Mouse (Mus musculus) intestine, embryonic 16.5 days (tissue): ENCODE measurements around the gene Ccdc57. TPM values are rescaled to one million over a fixed set of nuclear protein-coding genes. Genes with fewer than 3 reads are reported as not detected.

Experiments
- ATAC-seq: fragments of 200-750 bp; cut with Nextera tagmentation; 2 replicates; pipeline ENCODE4 v1.8.0; 2017; ENCODE audit warnings: moderate TSS enrichment, moderate library complexity
- H3K27ac ChIP-seq: fragments of 300-500 bp; sonication (generic); 2 replicates; pipeline ENCODE4 v1.5.1; 2014; ENCODE audit warnings: mild to moderate bottlenecking, low read length
- H3K27me3 ChIP-seq: fragments of 300-500 bp; sonication (generic); replicated peaks from 2 replicates; pipeline ENCODE4 v1.6.1; 2014; ENCODE audit warnings: low read length, control low read depth, mixed read lengths; ENCODE audit not compliant: control insufficient read depth, insufficient read depth
- H3K36me3 ChIP-seq: fragments of 300-500 bp; sonication (generic); 2 replicates; pipeline ENCODE4 v1.6.1; 2014; ENCODE audit warnings: low read length, control low read depth; ENCODE audit not compliant: control insufficient read depth, insufficient read depth
- H3K4me1 ChIP-seq: fragments of 300-500 bp; sonication (generic); 2 replicates; pipeline ENCODE4 v1.6.1; 2014; ENCODE audit warnings: low read length, control low read depth, mixed read lengths; ENCODE audit not compliant: control insufficient read depth, insufficient read depth
- H3K4me2 ChIP-seq: fragments of 300-500 bp; sonication (generic); 2 replicates; pipeline ENCODE4 v1.6.1; 2014; ENCODE audit warnings: low read depth, low read length, control low read depth
- H3K4me3 ChIP-seq: fragments of 300-500 bp; sonication (generic); 2 replicates; pipeline ENCODE4 v1.5.1; 2014; ENCODE audit warnings: mild to moderate bottlenecking, low read length
- H3K9ac ChIP-seq: fragments of 300-500 bp; sonication (generic); 2 replicates; pipeline ENCODE4 v1.6.1; 2014; ENCODE audit warnings: low read depth, low read length
- H3K9me3 ChIP-seq: fragments of 300-500 bp; sonication (generic); 2 replicates; pipeline ENCODE4 v1.6.1; 2016; ENCODE audit warnings: low read length, control low read depth; ENCODE audit not compliant: control insufficient read depth
- WGBS: fragments of 180-500 bp; shearing (Covaris S2); extraction: QIAGEN DNeasy Blood & Tissue Kit; methylation state at CpG from one replicate; pipeline ENCODE4 v1.1.7; 2014; 5-methylcytosine and 5-hydroxymethylcytosine counted together
- polyA plus RNA-seq: library from polyadenylated mRNA; unstranded; fragments of >200 nt; fragmentation: Nextera tagmentation; extraction: Ambion mirVana; gene quantifications from 2 replicates; pipeline ENCODE4 v1.2.1, GENCODE M21; 2015

Gene Ccdc57
- polyA plus RNA-seq, 1 experiment from 2014 or later: 4.3 TPM

- Histone ChIP-seq H3K9me3 (no peaks in the 10 kb centered on the region), H3K36me3 (peaks cover 3% of the 10 kb centered on the region; the same call in 1 of the 2 replicates), H3K27me3 (no peaks in the 10 kb centered on the region), H3K27ac (no peak overlapping the region), H3K9ac (no peak overlapping the region), H3K4me2 (no peak overlapping the region), H3K4me1 (no peaks in the 10 kb centered on the region), H3K4me3 (no peak overlapping the region)
- WGBS: 76% methylated on average over 3 of the region's 3 CpGs
- no peak for ATAC-seq
These were observed 16.2 kb downstream of the Ccdc57 start for GRCm38 (mm10) chr11:120916477-120916876.

GRCm38 (mm10) chr11:120913796-120914195, 18.9 kb downstream of the Ccdc57 start:
- no peaks in the 10 kb centered on the region for H3K4me1 ChIP-seq
- 89% methylated on average over 4 of the region's 4 CpGs for WGBS
- peaks cover 3% of the 10 kb centered on the region; the same call in 1 of the 2 replicates for H3K36me3 ChIP-seq
- no peaks in the 10 kb centered on the region for H3K9me3 ChIP-seq
- ATAC-seq: no peak
- no peak overlapping the region for H3K4me3 ChIP-seq
- H3K9ac ChIP-seq: no peak overlapping the region
- H3K27me3 ChIP-seq: no peaks in the 10 kb centered on the region
- no peak overlapping the region for H3K4me2 ChIP-seq
- no peak overlapping the region for H3K27ac ChIP-seq

GRCm38 (mm10) chr11:120905430-120905873, 27.2 kb downstream of the Ccdc57 start:
- Histone ChIP-seq H3K27me3 (no peaks in the 10 kb centered on the region), H3K4me1 (peaks cover 9% of the 10 kb centered on the region), H3K27ac (no peak overlapping the region), H3K9ac (peak overlapping the region; percentile 29; the same call in 1 of the 2 replicates), H3K36me3 (no peaks in the 10 kb centered on the region), H3K4me2 (no peak overlapping the region), H3K9me3 (no peaks in the 10 kb centered on the region), H3K4me3 (no peak overlapping the region)
- 31% methylated on average over 1 of the region's 1 CpGs for WGBS
- peak; percentile 45; the same call in 1 of the 2 replicates for ATAC-seq

- Histone ChIP-seq H3K4me3 (no peak overlapping the region), H3K27me3 (no peaks in the 10 kb centered on the region), H3K36me3 (no peaks in the 10 kb centered on the region), H3K27ac (no peak overlapping the region), H3K9ac (no peak overlapping the region), H3K4me2 (no peak overlapping the region), H3K9me3 (no peaks in the 10 kb centered on the region), H3K4me1 (peaks cover 9% of the 10 kb centered on the region)
- ATAC-seq: no peak
- WGBS: 94% methylated on average over 3 of the region's 3 CpGs
These were observed 28.1 kb downstream of the Ccdc57 start for GRCm38 (mm10) chr11:120904561-120904960.

- Histone ChIP-seq H3K4me3 (no peak overlapping the region), H3K9ac (peak overlapping the region; percentile 0; the same call in 1 of the 2 replicates), H3K36me3 (no peaks in the 10 kb centered on the region), H3K27ac (peak overlapping the region; percentile 71), H3K9me3 (no peaks in the 10 kb centered on the region), H3K4me1 (peaks cover 9% of the 10 kb centered on the region), H3K27me3 (no peaks in the 10 kb centered on the region), H3K4me2 (0 out of 2 replicates have a peak overlapping the region, but pooled peaks have one; percentile 17)
- 60% methylated on average over 24 of the region's 24 CpGs for WGBS
- peak; percentile 41 for ATAC-seq
These were observed 29.4 kb downstream of the Ccdc57 start for GRCm38 (mm10) chr11:120903159-120903850.

GRCm38 (mm10) chr11:120902487-120903142, 30.1 kb downstream of the Ccdc57 start:
- Histone ChIP-seq H3K4me3 (0 out of 2 replicates have a peak overlapping the region, but pooled peaks have one; percentile 9), H3K9me3 (no peaks in the 10 kb centered on the region), H3K36me3 (no peaks in the 10 kb centered on the region), H3K9ac (peak overlapping the region; percentile 53), H3K4me1 (peaks cover 9% of the 10 kb centered on the region), H3K27me3 (no peaks in the 10 kb centered on the region), H3K27ac (peak overlapping the region; percentile 79), H3K4me2 (peak overlapping the region; percentile 33; the same call in 1 of the 2 replicates)
- WGBS: 32% methylated on average over 10 of the region's 10 CpGs
- ATAC-seq: peak; percentile 87

GRCm38 (mm10) chr11:120901729-120902486, 30.8 kb downstream of the Ccdc57 start:
- Histone ChIP-seq H3K4me1 (peaks cover 9% of the 10 kb centered on the region), H3K36me3 (no peaks in the 10 kb centered on the region), H3K4me3 (0 out of 2 replicates have a peak overlapping the region, but pooled peaks have one; percentile 9), H3K27me3 (no peaks in the 10 kb centered on the region), H3K9ac (peak overlapping the region; percentile 53), H3K27ac (peak overlapping the region; percentile 79), H3K4me2 (peak overlapping the region; percentile 33; the same call in 1 of the 2 replicates), H3K9me3 (no peaks in the 10 kb centered on the region)
- WGBS: 82% methylated on average over 21 of the region's 21 CpGs
- ATAC-seq: no peak

GRCm38 (mm10) chr11:120900276-120901244, 32.1 kb downstream of the Ccdc57 start:
- 77% methylated on average over 8 of the region's 8 CpGs for WGBS
- H3K36me3 ChIP-seq: no peaks in the 10 kb centered on the region
- H3K9ac ChIP-seq: no peak overlapping the region
- H3K9me3 ChIP-seq: no peaks in the 10 kb centered on the region
- H3K4me3 ChIP-seq: no peak overlapping the region
- H3K27ac ChIP-seq: no peak overlapping the region
- no peak for ATAC-seq
- no peak overlapping the region for H3K4me2 ChIP-seq
- H3K27me3 ChIP-seq: no peaks in the 10 kb centered on the region
- H3K4me1 ChIP-seq: peaks cover 9% of the 10 kb centered on the region
